Comparison of ENCODE assay signal across 28 mouse cellular contexts in genomic region chr5:136633901-136634300, GRCm38 (mm10). TPM values are rescaled to one million over a fixed set of nuclear protein-coding genes. Genes with fewer than 3 reads are reported as not detected.
DNase-seq lines count a peak whose midpoint lies in the region; ATAC-seq and TF ChIP-seq lines count a peak whose summit lies in the region.
"Had no signal": no experiment of that assay in that cellular context is flagged by ENCODE, and none has a peak within 500 bp of the region (broad histone marks: within the 10 kb centered on the region; RNA-seq: fewer than 3 reads in every experiment).

No protein-coding gene starts in this region.

- no peak overlapping the region for H3K4me2 ChIP-seq in midbrain, postnatal 0 days (ENCODE audit: low read depth, low read length, poor library complexity, severe bottlenecking)
- H3K4me2 ChIP-seq: embryonic facial prominence, embryonic 12.5 days; embryonic facial prominence, embryonic 15.5 days; heart, embryonic 12.5 days; heart, embryonic 15.5 days; hindbrain, embryonic 14.5 days had no signal

- no peaks in the 10 kb centered on the region for H3K4me1 ChIP-seq in midbrain, postnatal 0 days (ENCODE audit: insufficient read depth, low read length)
- H3K4me1 ChIP-seq in midbrain, embryonic 10.5 days: 0 out of 2 replicates have a peak, but pooled peaks cover 5% of the 10 kb centered on the region
- H3K4me1 ChIP-seq in olfactory bulb, adult 2 months (ENCODE audit: control insufficient read depth, insufficient read depth, low read length): peaks cover 36% of the 10 kb centered on the region
- H3K4me1 ChIP-seq: embryonic facial prominence, embryonic 12.5 days; heart, embryonic 12.5 days; heart, embryonic 15.5 days had no signal

- H3K4me3 ChIP-seq in midbrain, postnatal 0 days (ENCODE audit: low read depth, low read length): no peak overlapping the region
- no peak overlapping the region for H3K4me3 ChIP-seq in midbrain, embryonic 10.5 days
- H3K4me3 ChIP-seq in olfactory bulb, adult 2 months (ENCODE audit: insufficient read depth, low read depth, low read length): no peak overlapping the region
- H3K4me3 ChIP-seq: embryonic facial prominence, embryonic 12.5 days; embryonic facial prominence, embryonic 15.5 days; heart, embryonic 12.5 days; heart, embryonic 15.5 days; hindbrain, embryonic 10.5 days had no signal

- H3K36me3 ChIP-seq in midbrain, postnatal 0 days (ENCODE audit: insufficient read depth, low read length): no peaks in the 10 kb centered on the region
- H3K36me3 ChIP-seq in midbrain, embryonic 10.5 days: no peaks in the 10 kb centered on the region
- H3K36me3 ChIP-seq: embryonic facial prominence, embryonic 12.5 days; embryonic facial prominence, embryonic 15.5 days; heart, embryonic 12.5 days; heart, embryonic 15.5 days; hindbrain, embryonic 10.5 days had no signal

- TF ChIP-seq CTCF in midbrain, postnatal 0 days (IDR thresholded peaks at IDR 0.05): no peak
- no peak for TF ChIP-seq CTCF in olfactory bulb, adult 2 months (IDR thresholded peaks at IDR 0.05; ENCODE audit: insufficient read depth, low read depth, low read length)

- no peak overlapping the region for H3K9ac ChIP-seq in midbrain, postnatal 0 days (replicated peaks; ENCODE audit: low read length, poor library complexity, severe bottlenecking)
- H3K9ac ChIP-seq: embryonic facial prominence, embryonic 12.5 days; embryonic facial prominence, embryonic 15.5 days; forebrain, postnatal 0 days; heart, embryonic 12.5 days; heart, embryonic 15.5 days; hindbrain, embryonic 14.5 days had no signal

- H3K27ac ChIP-seq in midbrain, postnatal 0 days (ENCODE audit: low read depth, low read length): no peak overlapping the region
- no peak overlapping the region for H3K27ac ChIP-seq in midbrain, embryonic 10.5 days (replicated peaks)
- peak overlapping the region; percentile 86 for H3K27ac ChIP-seq in olfactory bulb, adult 2 months (ENCODE audit: insufficient read depth, low read depth, low read length)
- H3K27ac ChIP-seq: embryonic facial prominence, embryonic 12.5 days; embryonic facial prominence, embryonic 15.5 days; heart, embryonic 15.5 days; hindbrain, embryonic 10.5 days; hindbrain, embryonic 14.5 days had no signal

- ATAC-seq in midbrain, postnatal 0 days (ENCODE audit: low FRiP score): no peak
- ATAC-seq: activated CD4-positive, CD25-positive, alpha-beta regulatory T cell, adult 4 months; CD4-positive, CD25-positive, alpha-beta regulatory T cell, adult 4 months; forebrain, embryonic 14.5 days; forebrain, postnatal 0 days had no signal

- 67% methylated on average over 6 of the region's 6 CpGs for WGBS in midbrain, postnatal 0 days
- WGBS in midbrain, embryonic 10.5 days: 81% methylated on average over 6 of the region's 6 CpGs
- 36% methylated on average over 6 of the region's 6 CpGs for WGBS in olfactory bulb, adult 2 months

- no peak for TF ChIP-seq POLR2A in olfactory bulb, adult 2 months (IDR thresholded peaks at IDR 0.05; ENCODE audit: insufficient read depth, low read depth, low read length)

- DNase-seq in midbrain, postnatal 0 days (ENCODE audit: low spot score): peak; percentile 27
- no peak for DNase-seq in midbrain, embryonic 10.5 days (ENCODE audit: low spot score)
- DNase-seq in Muller cell, postnatal 12 days (ENCODE audit: inconsistent ontology term): peak; percentile 36
- DNase-seq in brain, adult 2 months (ENCODE audit: low read depth, low spot score): peak; percentile 78
- DNase-seq in layer of hippocampus, adult 9-11 months: no peak
- DNase-seq in spleen, adult 12 weeks (ENCODE audit: low spot score): no peak
- DNase-seq: adrenal gland, adult 8-10 months; adrenal gland, postnatal 25 days; cerebellum, adult 11 months; cerebellum, adult 2 months; cerebellum, adult 9-11 months; cerebellum, postnatal 25 days; forebrain, postnatal 0 days; gastrocnemius, postnatal 25 days; heart, adult 18-20 months; heart, postnatal 10 days; heart, postnatal 36 days had no signal

- H3K27me3 ChIP-seq in midbrain, postnatal 0 days (ENCODE audit: insufficient read depth, low read length): no peaks in the 10 kb centered on the region
- H3K27me3 ChIP-seq in midbrain, embryonic 10.5 days (ENCODE audit: low read depth, poor library complexity, severe bottlenecking): no peaks in the 10 kb centered on the region
- H3K27me3 ChIP-seq: embryonic facial prominence, embryonic 12.5 days; embryonic facial prominence, embryonic 15.5 days; heart, embryonic 12.5 days; heart, embryonic 15.5 days had no signal

- H3K9me3 ChIP-seq in midbrain, postnatal 0 days (ENCODE audit: low read length): no peaks in the 10 kb centered on the region
- no peaks in the 10 kb centered on the region for H3K9me3 ChIP-seq in midbrain, embryonic 10.5 days (replicated peaks)
- H3K9me3 ChIP-seq: embryonic facial prominence, embryonic 12.5 days; embryonic facial prominence, embryonic 15.5 days; heart, embryonic 12.5 days; heart, embryonic 15.5 days; hindbrain, embryonic 10.5 days had no signal

RNA-seq across cellular contexts. Expression of gene Myl10, which starts 59.0 kb away (rescaled TPM):
- total RNA-seq in midbrain, postnatal 0 days (2014; rRNA removed): not detected in 2 replicates
- not detected in 2 replicates for polyA plus RNA-seq in midbrain, postnatal 0 days (2015; fragmentation: Nextera tagmentation; extraction: Ambion mirVana)
- not detected in 2 replicates for polyA plus RNA-seq in midbrain, embryonic 10.5 days (2016; fragmentation: Nextera tagmentation; extraction: Ambion mirVana)
- polyA plus RNA-seq in olfactory bulb, adult 2 months (2012; ENCODE audit: insufficient read depth, insufficient read length, low replicate concordance, missing spikeins): not detected in 2 replicates
- total RNA-seq: adrenal gland, adult 8-10 months; adrenal gland, postnatal 25 days; forebrain, postnatal 0 days; heart, adult 18-20 months; heart, postnatal 10 days; heart, postnatal 36 days had no signal
- polyA plus RNA-seq: cerebellum, adult 2 months; embryonic facial prominence, embryonic 12.5 days; embryonic facial prominence, embryonic 15.5 days; forebrain, embryonic 11.5 days; forebrain, embryonic 14.5 days; forebrain, postnatal 0 days; heart, embryonic 12.5 days; hindbrain, embryonic 10.5 days; hindbrain, embryonic 14.5 days had no signal

Comparison
In these comparisons a context has a peak if more than half of its experiments do, and no peak if none do; other contexts are left out.
1. DNase-seq: peak in midbrain, postnatal 0 days (single experiment), Muller cell, postnatal 12 days (single experiment) and brain, adult 2 months (single experiment); none in midbrain, embryonic 10.5 days (single experiment), layer of hippocampus, adult 9-11 months (single experiment) and spleen, adult 12 weeks (single experiment).